Mouse (Mus musculus) regulatory T cell (primary cell): Measurements from ENCODE around the gene Rbl1.

Experiments used
- in situ Hi-C: fragments of 300-600 bp; cut with MboI, MseI; formaldehyde crosslinking; loops from one replicate; pipeline ENCODE4 v1.15.1; 2025; ENCODE audit warnings: high pct_unique_total_duplicates

Rbl1 gene

GRCm38 (mm10) chr2:157099532-157100318 is 104.6 kb downstream of the Rbl1 start:
- in situ Hi-C loops = no loop called here
